Mouse (Mus musculus): ENCODE measurements around the gene Ftsj1.

The Ftsj1 gene

DNA sequence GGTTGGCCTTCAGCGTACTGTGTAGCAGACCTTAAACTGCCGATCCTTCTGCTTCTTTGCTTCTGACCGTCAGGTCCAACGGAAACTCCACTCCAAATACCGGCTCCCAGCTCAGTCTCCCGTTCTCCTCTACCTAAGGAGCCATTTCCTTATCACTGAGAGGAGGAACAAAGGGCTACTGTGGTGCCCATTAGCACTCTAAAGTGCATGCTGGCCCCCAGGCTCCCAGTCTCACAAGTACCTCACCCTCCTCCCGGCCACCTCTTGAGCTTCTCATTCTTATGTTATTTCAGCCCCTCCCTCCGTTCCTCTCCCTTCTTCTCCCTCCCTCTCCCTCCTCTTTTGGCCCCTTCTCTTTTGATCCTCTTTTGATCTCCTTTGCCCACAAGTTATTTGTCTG, 32.6 kb downstream of the Ftsj1 start:
- no peak for DNase-seq (ENCODE audit: low read depth, low spot score)

DNA sequence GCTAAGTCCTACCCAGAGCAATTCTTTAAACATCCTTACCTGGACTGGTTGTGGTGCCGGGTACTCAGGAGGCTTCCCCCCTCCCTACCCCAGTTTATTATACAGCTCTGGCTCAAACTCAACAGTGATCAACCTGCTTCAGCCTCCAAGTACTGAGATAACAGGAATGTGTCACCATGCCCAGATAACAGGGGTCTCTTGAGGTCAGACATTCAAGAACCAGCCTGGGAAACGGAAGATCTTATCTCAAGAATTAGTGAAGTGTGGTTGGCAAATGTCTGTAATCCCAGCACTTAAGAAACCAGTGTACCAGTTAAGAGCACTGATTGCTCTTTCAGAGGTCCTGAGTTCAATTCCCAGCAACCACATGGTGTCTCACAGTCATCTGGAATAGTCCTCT, 34.1 kb downstream of the Ftsj1 start:
- no peak for DNase-seq (ENCODE audit: low read depth, low spot score)

DNA sequence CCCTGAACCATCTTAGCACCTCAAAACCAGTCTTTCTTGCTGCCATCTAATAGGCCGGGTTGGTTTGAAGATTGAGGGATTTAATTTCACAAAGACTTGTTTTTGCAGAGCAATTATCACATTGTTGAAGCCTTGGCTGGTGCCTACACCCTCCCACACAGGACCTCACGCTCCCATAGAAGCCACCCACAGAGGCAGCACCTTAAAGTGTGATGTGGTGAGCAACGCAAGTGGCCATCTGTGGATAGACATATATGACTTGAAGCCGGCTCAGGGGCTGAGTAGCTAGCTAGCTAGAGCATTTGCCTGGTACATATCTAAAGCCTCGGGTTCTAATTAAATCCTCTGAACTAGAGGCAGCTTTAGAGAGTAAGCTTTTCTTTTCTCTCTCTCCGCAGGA, 34.8 kb downstream of the Ftsj1 start:
- no peak for DNase-seq (ENCODE audit: low read depth, low spot score)

- DNase-seq (ENCODE audit: low read depth, low spot score): no peak
Observed at GRCm38 (mm10) chrX:8211490-8212207, 40.6 kb downstream of the Ftsj1 start.

DNA sequence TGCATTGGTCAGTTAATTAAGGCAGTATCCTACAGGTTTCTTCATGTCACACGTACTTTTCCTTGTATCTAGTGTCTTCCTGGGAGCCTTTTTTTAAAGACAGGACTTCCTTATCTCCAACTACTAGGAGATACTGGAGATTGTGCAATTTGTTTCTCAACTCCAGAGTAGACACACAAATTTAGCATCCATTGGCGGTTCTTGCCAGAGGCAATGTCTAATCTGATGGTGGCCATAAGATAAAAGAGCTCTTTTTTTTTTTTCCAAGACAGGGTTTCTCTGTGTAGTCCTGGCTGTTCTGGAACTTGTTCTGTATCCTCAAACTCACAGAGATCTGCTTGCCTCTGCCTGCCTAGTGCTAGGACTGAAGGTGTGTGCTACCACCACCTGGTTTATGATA, 42.5 kb downstream of the Ftsj1 start:
- no peak for DNase-seq (ENCODE audit: low read depth, low spot score)

DNA sequence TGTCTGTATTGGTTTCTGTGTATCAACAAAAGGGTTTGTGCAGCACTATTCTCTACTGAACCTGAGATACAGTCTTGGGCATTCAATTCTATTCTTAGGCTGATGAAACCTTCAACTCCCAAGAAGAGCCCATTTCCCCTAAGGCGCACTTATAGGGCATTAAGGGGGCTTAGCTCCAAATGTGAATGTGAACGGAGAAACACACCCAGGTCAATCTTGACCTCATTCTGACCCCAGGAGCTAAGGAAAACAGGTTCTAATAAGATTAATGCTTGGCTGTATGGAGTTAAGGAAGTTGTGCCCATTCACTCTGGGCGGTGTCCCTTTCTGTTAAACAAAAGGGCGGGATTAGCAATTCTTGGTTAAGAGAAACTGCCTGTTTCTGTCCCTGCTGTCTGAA, 45.0 kb downstream of the Ftsj1 start:
- DNase-seq (ENCODE audit: low read depth, low spot score): no peak

DNA sequence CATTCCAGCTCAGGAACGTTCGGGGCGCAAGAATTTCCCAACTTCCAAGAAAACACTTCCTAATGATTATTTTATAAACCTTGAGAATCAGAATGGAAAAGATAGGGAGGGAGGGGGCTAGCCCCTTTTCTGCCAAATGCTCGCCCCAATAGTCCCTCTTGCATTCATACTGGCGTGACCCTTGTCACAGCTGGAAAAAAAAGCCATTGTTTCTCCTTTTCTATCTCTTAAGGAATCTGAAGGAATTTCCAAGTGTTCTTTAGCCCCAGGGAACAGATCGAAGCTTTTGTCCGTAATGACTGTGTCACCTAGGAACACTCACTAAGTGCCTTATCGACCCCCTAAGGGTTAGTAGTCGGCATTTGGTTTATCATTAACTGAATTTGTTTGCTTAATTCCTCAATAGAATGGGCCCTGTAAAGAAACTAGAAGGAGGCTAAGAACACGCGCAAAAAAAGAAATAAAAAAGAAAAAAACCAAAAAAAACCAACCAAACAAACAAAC, 45.5 kb downstream of the Ftsj1 start:
- DNase-seq (ENCODE audit: low read depth, low spot score): no peak

GRCm38 (mm10) chrX:8206015-8206693, 46.1 kb downstream of the Ftsj1 start, which contains the start of gene Porcn:
Gene Porcn, minus strand, starts transcription at chrX:8206525.
- DNase-seq (ENCODE audit: low read depth, low spot score): peak; percentile 9

DNA sequence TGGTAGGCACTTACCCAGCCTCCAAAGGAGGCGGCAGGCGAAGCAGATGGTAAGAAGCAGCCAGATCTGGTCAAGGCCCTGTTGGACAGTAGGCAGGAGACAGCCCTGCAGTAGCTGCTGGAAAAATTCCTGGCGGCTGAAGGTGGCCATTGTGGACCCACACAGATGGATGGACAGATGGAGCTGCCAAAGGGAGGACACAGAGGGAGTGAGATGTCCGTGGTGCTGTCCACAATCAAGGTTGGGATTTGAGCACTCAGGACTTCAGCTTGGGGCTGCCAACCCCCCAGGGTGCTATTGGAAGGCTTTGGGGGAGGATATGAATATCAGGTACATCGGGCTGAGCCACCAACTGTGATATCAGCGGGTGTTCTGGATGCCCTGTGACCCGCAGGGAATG, 46.7 kb downstream of the Ftsj1 start:
- DNase-seq (ENCODE audit: low read depth, low spot score): no peak

DNA sequence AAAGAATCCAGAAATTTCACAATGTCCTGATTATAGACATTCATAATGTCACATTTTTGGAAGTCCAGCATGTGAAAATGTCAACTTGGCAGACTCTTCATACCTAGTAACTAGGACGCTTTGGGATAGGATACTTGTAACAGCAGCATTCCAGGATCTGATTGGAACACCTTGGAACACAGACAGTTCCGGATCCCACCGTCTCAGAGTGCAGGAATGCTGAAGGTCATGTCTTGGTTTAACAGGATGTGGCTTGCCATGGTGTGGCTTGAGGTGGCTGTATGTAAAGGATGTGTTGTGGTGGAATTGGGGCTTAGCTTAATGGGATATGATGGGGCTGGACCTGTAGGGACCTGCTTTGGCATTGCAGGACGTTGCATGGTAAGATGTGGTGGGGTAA, 47.1 kb downstream of the Ftsj1 start:
- no peak for DNase-seq (ENCODE audit: low read depth, low spot score)

DNA sequence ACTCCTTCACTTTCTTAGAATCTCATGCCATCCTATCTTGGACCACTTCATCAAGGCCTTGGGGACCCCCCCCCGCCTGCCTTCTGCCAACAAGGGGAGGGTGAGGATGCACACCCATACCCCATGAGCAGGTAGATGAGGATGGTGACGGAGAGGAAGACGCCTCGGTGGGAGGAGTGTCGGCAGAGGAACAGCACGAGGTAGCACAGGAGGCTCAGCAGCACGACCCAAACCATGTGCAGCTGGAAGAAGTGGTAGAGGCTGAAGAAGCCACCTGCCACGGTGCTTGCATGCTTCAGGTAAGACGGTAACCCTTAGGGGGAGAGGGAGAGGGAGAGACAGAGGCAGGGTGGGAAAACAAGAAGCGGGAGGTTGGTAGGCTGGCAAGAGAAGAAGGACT, 48.1 kb downstream of the Ftsj1 start:
- DNase-seq (ENCODE audit: low read depth, low spot score): no peak

GRCm38 (mm10) chrX:8203105-8203504, 49.1 kb downstream of the Ftsj1 start:
- DNase-seq (ENCODE audit: low read depth, low spot score): no peak

DNA sequence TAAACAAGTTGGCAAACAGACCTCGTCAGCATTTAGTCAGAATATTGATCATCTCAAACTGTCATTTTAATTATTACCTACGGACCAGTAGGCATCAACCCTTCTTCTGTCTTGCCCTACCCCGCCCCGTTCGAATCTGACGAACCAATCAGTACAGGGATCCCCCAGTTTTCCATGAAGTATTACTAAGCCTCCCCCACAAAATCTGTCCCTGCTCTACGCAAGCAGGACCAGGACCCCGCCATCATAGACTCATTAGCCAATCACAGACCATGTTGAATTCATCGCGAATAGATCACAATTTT, 58.8 kb downstream of the Ftsj1 start, which contains the start of gene Ebp:
Gene Ebp, minus strand, starts transcription at position 94 of the 305 bp plus-strand sequence.
- peak; percentile 48 for DNase-seq (ENCODE audit: low read depth, low spot score)

DNA sequence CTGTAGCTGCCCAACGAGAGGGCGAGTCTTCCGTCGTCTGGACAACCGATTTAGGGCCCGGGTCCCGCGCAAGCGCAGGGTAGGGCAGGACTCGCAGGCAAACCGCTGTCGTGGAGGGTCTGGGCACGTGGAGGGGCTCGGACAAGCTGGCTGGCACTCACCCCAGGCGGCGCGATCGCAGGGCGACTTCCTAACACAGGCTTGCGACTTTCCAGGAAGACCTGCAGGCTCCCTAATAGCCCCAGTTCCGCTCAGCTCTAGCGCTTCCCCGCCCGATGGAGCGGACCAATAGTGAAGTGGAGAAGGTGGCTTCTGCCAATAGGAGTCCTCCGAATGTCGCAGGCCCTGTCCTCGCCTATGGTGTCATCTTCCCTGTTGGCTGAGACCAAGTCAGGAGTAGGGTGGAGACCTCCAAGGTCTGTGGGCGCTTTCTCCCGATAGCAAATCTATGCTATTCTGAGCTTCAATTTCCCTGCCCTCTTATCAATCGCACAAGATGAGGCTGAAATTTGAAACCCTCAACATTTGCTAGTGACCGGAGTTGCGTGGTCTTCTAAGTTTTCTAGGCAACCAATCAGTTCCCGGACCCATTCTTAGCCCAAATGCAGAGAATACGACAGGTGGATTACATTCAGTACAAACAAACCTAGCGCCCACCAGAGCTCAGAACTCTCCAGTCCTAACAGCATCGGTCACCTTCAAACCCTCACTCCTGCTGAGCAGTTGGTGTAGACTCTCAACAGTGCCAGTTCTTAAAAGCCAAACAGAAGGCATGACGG, 59.4 kb downstream of the Ftsj1 start:
- peak; percentile 85 for DNase-seq (ENCODE audit: low read depth, low spot score)

- DNase-seq (ENCODE audit: low read depth, low spot score): peak; percentile 8
Observed at GRCm38 (mm10) chrX:8192126-8192639, 60.0 kb downstream of the Ftsj1 start.

Measured in CD4-positive, CD25-positive, alpha-beta regulatory T cell, adult 2 months (primary cell).